ENCODE assay signal across 8 mouse cellular contexts in the genomic region with DNA sequence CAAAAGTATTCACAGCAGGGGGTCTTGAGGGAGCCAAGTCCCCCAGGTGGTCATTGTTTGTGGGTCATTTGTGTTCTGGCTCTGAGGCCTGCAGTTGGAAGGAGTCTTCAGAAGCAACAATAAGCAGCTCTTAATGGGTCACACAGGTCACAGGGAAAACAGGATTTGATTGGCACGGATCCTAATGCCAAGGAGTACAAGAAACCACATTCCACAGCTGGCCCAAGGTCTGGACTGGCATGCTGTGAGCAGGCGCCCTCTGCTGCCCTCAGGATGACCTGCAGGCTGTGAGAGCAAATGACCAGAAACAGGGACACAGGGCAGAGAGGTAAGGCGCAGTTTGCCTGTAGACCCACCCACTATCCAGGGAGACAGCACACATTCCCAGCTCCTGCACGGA. TPM values are rescaled to one million over a fixed set of nuclear protein-coding genes. Genes with fewer than 3 reads are reported as not detected.
DNase-seq lines count a peak whose midpoint lies in the region; ATAC-seq lines count a peak whose summit lies in the region.

No protein-coding gene starts in this region.

- DNase-seq in heart, adult 11 months = peak; percentile 79
- no peak for DNase-seq in heart, adult 9 months (ENCODE audit: low spot score in 2 of 2)
- peak; percentile 24 for DNase-seq in thymus, postnatal 14 days
- DNase-seq in thymus, postnatal 10 days (ENCODE audit: low spot score in 2 of 2) = no peak
- DNase-seq in lung, postnatal 4 days = peak; percentile 37 to 47
- no peak for DNase-seq in urinary bladder, postnatal 36 days (ENCODE audit: low spot score in 2 of 2)
- no peak for DNase-seq in layer of hippocampus, adult 18-20 months (ENCODE audit: low spot score in 2 of 2)

- ATAC-seq in granulocyte monocyte progenitor cell, adult 5-6 weeks (replicated peaks; ENCODE audit: poor library complexity, severe bottlenecking) = peak; percentile 84

RNA-seq across cellular contexts. Expression of a gene that starts 23.0 kb away (rescaled TPM):
- total RNA-seq in granulocyte monocyte progenitor cell, adult 5-6 weeks (2014; fragmentation: Nextera tagmentation) = not detected in 2 replicates
- not detected in 2 replicates for total RNA-seq in granulocyte monocyte progenitor cell, adult 5-6 weeks (2017)
- 100 to 1,000 TPM; 119 to 127 TPM for total RNA-seq in layer of hippocampus, adult 18-20 months (2021)

RNA-seq across cellular contexts. Expression of a gene that starts 32.1 kb away (rescaled TPM):
- total RNA-seq in granulocyte monocyte progenitor cell, adult 5-6 weeks (2014; fragmentation: Nextera tagmentation) = 7.5 and 23.0 TPM in 2 replicates
- total RNA-seq in granulocyte monocyte progenitor cell, adult 5-6 weeks (2017) = 10.9 and 12.6 TPM in 2 replicates
- total RNA-seq in layer of hippocampus, adult 18-20 months (2021) = 10 to 100 TPM; 27.1 to 29.2 TPM

RNA-seq across cellular contexts. Expression of a gene that starts 43.6 kb away (rescaled TPM):
- total RNA-seq in granulocyte monocyte progenitor cell, adult 5-6 weeks (2014; fragmentation: Nextera tagmentation) = 440 and 513 TPM in 2 replicates
- total RNA-seq in granulocyte monocyte progenitor cell, adult 5-6 weeks (2017) = 599 and 620 TPM in 2 replicates
- 100 to 1,000 TPM; 161 to 173 TPM for total RNA-seq in layer of hippocampus, adult 18-20 months (2021)

Comparison
In these comparisons a context has a peak if more than half of its experiments do, and no peak if none do; other contexts are left out.
1. DNase-seq: peak in heart, adult 11 months (single experiment), thymus, postnatal 14 days (single experiment) and lung, postnatal 4 days (2 of 2); none in heart, adult 9 months (0 of 2), thymus, postnatal 10 days (0 of 2), urinary bladder, postnatal 36 days (0 of 2) and layer of hippocampus, adult 18-20 months (0 of 2).
2. RNA of a gene that starts 23.0 kb away (total RNA-seq): 119 to 127 TPM in layer of hippocampus, adult 18-20 months; not detected in granulocyte monocyte progenitor cell, adult 5-6 weeks; every median in the first group is over 100 times any median in the second.